9 mouse cellular contexts compared by ENCODE assay signal in the genomic region with DNA sequence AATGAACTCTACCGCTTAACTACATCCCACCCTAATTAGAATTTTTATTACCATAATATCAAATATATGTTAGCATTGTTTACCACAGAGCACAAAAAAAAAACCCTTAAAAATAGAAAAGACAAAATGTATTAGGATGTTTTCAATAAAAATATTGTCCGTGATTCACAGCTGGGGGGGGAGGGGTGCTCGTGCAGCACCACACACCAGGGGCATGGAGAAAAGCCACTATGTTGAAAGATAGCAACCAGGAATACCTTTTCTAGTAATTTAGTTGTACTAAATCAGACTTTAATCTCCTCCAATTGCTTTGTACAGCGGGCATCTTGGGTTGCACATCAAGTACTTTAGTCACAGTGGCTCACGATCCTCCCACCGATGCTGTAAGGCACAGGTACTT. TPM values are rescaled to one million over a fixed set of nuclear protein-coding genes. Genes with fewer than 3 reads are reported as not detected.
DNase-seq lines count a peak whose midpoint lies in the region; ATAC-seq and TF ChIP-seq lines count a peak whose summit lies in the region.
"Had no signal": no experiment of that assay in that cellular context is flagged by ENCODE, and none has a peak within 500 bp of the region (broad histone marks: within the 10 kb centered on the region; RNA-seq: fewer than 3 reads in every experiment).

No protein-coding gene starts in this region.

- H3K27me3 ChIP-seq in embryonic facial prominence, embryonic 12.5 days, result 0 out of 2 replicates have a peak, but pooled peaks cover 2% of the 10 kb centered on the region
- no peaks in the 10 kb centered on the region for H3K27me3 ChIP-seq in hindbrain, embryonic 16.5 days (replicated peaks; ENCODE audit: control insufficient read depth, insufficient read depth, low read length)
- H3K27me3 ChIP-seq in midbrain, postnatal 0 days (ENCODE audit: insufficient read depth, low read length), result no peaks in the 10 kb centered on the region

- H3K9me3 ChIP-seq in embryonic facial prominence, embryonic 12.5 days, result no peaks in the 10 kb centered on the region
- no peaks in the 10 kb centered on the region for H3K9me3 ChIP-seq in hindbrain, embryonic 16.5 days (ENCODE audit: control insufficient read depth, low read length)
- no peaks in the 10 kb centered on the region for H3K9me3 ChIP-seq in midbrain, postnatal 0 days (ENCODE audit: low read length)

- H3K36me3 ChIP-seq in embryonic facial prominence, embryonic 12.5 days, result no peaks in the 10 kb centered on the region
- H3K36me3 ChIP-seq in hindbrain, embryonic 16.5 days (ENCODE audit: control insufficient read depth, insufficient read depth, low read length), result no peaks in the 10 kb centered on the region
- no peaks in the 10 kb centered on the region for H3K36me3 ChIP-seq in midbrain, postnatal 0 days (ENCODE audit: insufficient read depth, low read length)

- 0 out of 2 replicates have a peak overlapping the region, but pooled peaks have one; percentile 82 for H3K9ac ChIP-seq in embryonic facial prominence, embryonic 12.5 days
- no peak overlapping the region for H3K9ac ChIP-seq in hindbrain, embryonic 16.5 days (ENCODE audit: low read depth, low read length)
- peak overlapping the region; percentile 98 for H3K9ac ChIP-seq in midbrain, postnatal 0 days (replicated peaks; ENCODE audit: low read length, poor library complexity, severe bottlenecking)

- 42% methylated on average over 6 of the region's 6 CpGs for WGBS in embryonic facial prominence, embryonic 12.5 days
- 44% methylated on average over 6 of the region's 6 CpGs for WGBS in hindbrain, embryonic 16.5 days
- 29% methylated on average over 6 of the region's 6 CpGs for WGBS in midbrain, postnatal 0 days

- no peak for ATAC-seq in embryonic facial prominence, embryonic 12.5 days (ENCODE audit: insufficient number of reproducible peaks, insufficient read depth, low FRiP score, low TSS enrichment)
- no peak for ATAC-seq in hindbrain, embryonic 16.5 days
- ATAC-seq in midbrain, postnatal 0 days (ENCODE audit: low FRiP score), result no peak

- peaks cover 15% of the 10 kb centered on the region; the same call in 1 of the 2 replicates for H3K4me1 ChIP-seq in embryonic facial prominence, embryonic 12.5 days
- H3K4me1 ChIP-seq in hindbrain, embryonic 16.5 days (ENCODE audit: control insufficient read depth, insufficient read depth, low read depth, low read length), result peaks cover 11% of the 10 kb centered on the region
- H3K4me1 ChIP-seq in midbrain, postnatal 0 days (ENCODE audit: insufficient read depth, low read length), result peaks cover 2% of the 10 kb centered on the region; the same call in 1 of the 2 replicates

- H3K27ac ChIP-seq in layer of hippocampus, adult 2 months, result peak overlapping the region; percentile 96
- no peak overlapping the region for H3K27ac ChIP-seq in embryonic facial prominence, embryonic 12.5 days
- no peak overlapping the region for H3K27ac ChIP-seq in hindbrain, embryonic 16.5 days (ENCODE audit: low read depth, low read length)
- no peak overlapping the region for H3K27ac ChIP-seq in midbrain, postnatal 0 days (ENCODE audit: low read depth, low read length)

- H3K4me2 ChIP-seq in embryonic facial prominence, embryonic 12.5 days (replicated peaks), result peak overlapping the region; percentile 74
- peak overlapping the region; percentile 77 for H3K4me2 ChIP-seq in hindbrain, embryonic 16.5 days (ENCODE audit: low read length)
- peak overlapping the region; percentile 80 for H3K4me2 ChIP-seq in midbrain, postnatal 0 days (ENCODE audit: low read depth, low read length, poor library complexity, severe bottlenecking)

- DNase-seq in layer of hippocampus, adult 2 months (ENCODE audit: low spot score in 2 of 2), result no peak
- no peak for DNase-seq in layer of hippocampus, postnatal 36 days
- DNase-seq in midbrain, postnatal 0 days (ENCODE audit: low spot score), result no peak
- no peak for DNase-seq in gastrocnemius, adult 8-10 months (ENCODE audit: low spot score in 2 of 2)
- DNase-seq in left cerebral cortex, postnatal 10 days (ENCODE audit: extremely low spot score in 1 of 2, low spot score in 2 of 2), result no peak
- DNase-seq in urinary bladder, postnatal 25 days (ENCODE audit: low spot score), result no peak

- TF ChIP-seq CTCF in layer of hippocampus, adult 2 months (conservative IDR thresholded peaks at IDR 0.05), result no peak
- TF ChIP-seq CTCF in midbrain, postnatal 0 days (IDR thresholded peaks at IDR 0.05), result no peak

- H3K4me3 ChIP-seq in layer of hippocampus, adult 2 months, result peak overlapping the region; percentile 80
- peak overlapping the region; percentile 87 for H3K4me3 ChIP-seq in embryonic facial prominence, embryonic 12.5 days
- H3K4me3 ChIP-seq in hindbrain, embryonic 16.5 days (ENCODE audit: low read length), result peak overlapping the region; percentile 72
- H3K4me3 ChIP-seq in midbrain, postnatal 0 days (ENCODE audit: low read depth, low read length), result peak overlapping the region; percentile 94

- intact Hi-C loops in left cerebral cortex, postnatal 10 days (cut with DNase I), result no loop called here

RNA-seq across cellular contexts. Expression of gene Samd15, which starts 0.7 kb away (rescaled TPM):
- 1 to 10 TPM; 3.5 to 4.8 TPM for total RNA-seq in layer of hippocampus, adult 2 months (2021)
- 1 to 10 TPM; 2.7 to 2.9 TPM for total RNA-seq in layer of hippocampus, postnatal 36 days (2021)
- 0.52 and 1.8 TPM in 2 replicates for polyA plus RNA-seq in embryonic facial prominence, embryonic 12.5 days (2016; fragmentation: Nextera tagmentation; extraction: Ambion mirVana)
- polyA plus RNA-seq in hindbrain, embryonic 16.5 days (2015; fragmentation: Nextera tagmentation; extraction: Ambion mirVana), result 1.7 and 1.9 TPM in 2 replicates
- total RNA-seq in midbrain, postnatal 0 days (2014; rRNA removed), result 0.55 and 0.61 TPM in 2 replicates
- polyA plus RNA-seq in midbrain, postnatal 0 days (2015; fragmentation: Nextera tagmentation; extraction: Ambion mirVana), result 1.9 and 3.1 TPM in 2 replicates
- total RNA-seq in gastrocnemius, adult 8-10 months (2022), result not detected
- total RNA-seq in left cerebral cortex, postnatal 10 days (2021), result 1 to 10 TPM; 2.6 to 3.1 TPM

RNA-seq across cellular contexts. Expression of gene Tmed8, which starts 1.5 kb away (rescaled TPM):
- total RNA-seq in layer of hippocampus, adult 2 months (2021), result 10 to 100 TPM; 25.6 to 26.4 TPM
- 10 to 100 TPM; 29.4 to 30.4 TPM for total RNA-seq in layer of hippocampus, postnatal 36 days (2021)
- 3.6 and 3.8 TPM in 2 replicates for polyA plus RNA-seq in embryonic facial prominence, embryonic 12.5 days (2016; fragmentation: Nextera tagmentation; extraction: Ambion mirVana)
- 4.2 and 5.0 TPM in 2 replicates for polyA plus RNA-seq in hindbrain, embryonic 16.5 days (2015; fragmentation: Nextera tagmentation; extraction: Ambion mirVana)
- total RNA-seq in midbrain, postnatal 0 days (2014; rRNA removed), result 17.5 and 19.8 TPM in 2 replicates
- 3.6 and 4.4 TPM in 2 replicates for polyA plus RNA-seq in midbrain, postnatal 0 days (2015; fragmentation: Nextera tagmentation; extraction: Ambion mirVana)
- total RNA-seq in gastrocnemius, adult 8-10 months (2022), result 1 to 10 TPM in 3 of 4 experiments, under 1 TPM in 1; 0.94 to 1.6 (median 1.5) TPM
- 10 to 100 TPM; 27.5 to 29.9 TPM for total RNA-seq in left cerebral cortex, postnatal 10 days (2021)

RNA-seq across cellular contexts. Expression of gene Noxred1, which starts 39.7 kb away (rescaled TPM):
- 1 to 10 TPM; 1.7 to 2.0 TPM for total RNA-seq in layer of hippocampus, adult 2 months (2021)
- total RNA-seq in layer of hippocampus, postnatal 36 days (2021), result 1 to 10 TPM; 2.6 to 3.7 TPM
- polyA plus RNA-seq in embryonic facial prominence, embryonic 12.5 days (2016; fragmentation: Nextera tagmentation; extraction: Ambion mirVana), result 0.77 and 0.89 TPM in 2 replicates
- polyA plus RNA-seq in hindbrain, embryonic 16.5 days (2015; fragmentation: Nextera tagmentation; extraction: Ambion mirVana), result 0.94 and 0.96 TPM in 2 replicates
- 0.88 and 2.2 TPM in 2 replicates for total RNA-seq in midbrain, postnatal 0 days (2014; rRNA removed)
- polyA plus RNA-seq in midbrain, postnatal 0 days (2015; fragmentation: Nextera tagmentation; extraction: Ambion mirVana), result 0.30 and 0.36 TPM in 2 replicates
- total RNA-seq in gastrocnemius, adult 8-10 months (2022), result under 1 TPM; 0.29 to 0.56 (median 0.38) TPM
- under 1 TPM; 0.71 to 0.81 TPM for total RNA-seq in left cerebral cortex, postnatal 10 days (2021)
- polyA plus RNA-seq: adrenal gland, adult 2 months had no signal

RNA-seq across cellular contexts. Expression of gene Pomt2, which starts 51.0 kb away (rescaled TPM):
- 10 to 100 TPM; 16.4 to 16.5 TPM for total RNA-seq in layer of hippocampus, adult 2 months (2021)
- total RNA-seq in layer of hippocampus, postnatal 36 days (2021), result 10 to 100 TPM; 17.5 TPM
- 15.4 and 17.3 TPM in 2 replicates for polyA plus RNA-seq in embryonic facial prominence, embryonic 12.5 days (2016; fragmentation: Nextera tagmentation; extraction: Ambion mirVana)
- polyA plus RNA-seq in hindbrain, embryonic 16.5 days (2015; fragmentation: Nextera tagmentation; extraction: Ambion mirVana), result 15.2 and 16.3 TPM in 2 replicates
- 29.8 and 35.0 TPM in 2 replicates for total RNA-seq in midbrain, postnatal 0 days (2014; rRNA removed)
- polyA plus RNA-seq in midbrain, postnatal 0 days (2015; fragmentation: Nextera tagmentation; extraction: Ambion mirVana), result 13.2 and 13.8 TPM in 2 replicates
- 1 to 10 TPM; 4.2 to 7.0 (median 4.9) TPM for total RNA-seq in gastrocnemius, adult 8-10 months (2022)
- total RNA-seq in left cerebral cortex, postnatal 10 days (2021), result 10 to 100 TPM; 21.0 to 22.8 TPM

RNA-seq across cellular contexts. Expression of gene Gstz1, which starts 51.8 kb away (rescaled TPM):
- total RNA-seq in layer of hippocampus, adult 2 months (2021), result 10 to 100 TPM; 48.7 to 50.9 TPM
- total RNA-seq in layer of hippocampus, postnatal 36 days (2021), result 10 to 100 TPM; 47.3 to 48.1 TPM
- polyA plus RNA-seq in embryonic facial prominence, embryonic 12.5 days (2016; fragmentation: Nextera tagmentation; extraction: Ambion mirVana), result 29.5 and 32.5 TPM in 2 replicates
- polyA plus RNA-seq in hindbrain, embryonic 16.5 days (2015; fragmentation: Nextera tagmentation; extraction: Ambion mirVana), result 26.3 and 33.8 TPM in 2 replicates
- total RNA-seq in midbrain, postnatal 0 days (2014; rRNA removed), result 58.1 and 60.7 TPM in 2 replicates
- 44.9 and 49.3 TPM in 2 replicates for polyA plus RNA-seq in midbrain, postnatal 0 days (2015; fragmentation: Nextera tagmentation; extraction: Ambion mirVana)
- total RNA-seq in gastrocnemius, adult 8-10 months (2022), result 10 to 100 TPM; 32.8 to 41.0 (median 38.3) TPM
- total RNA-seq in left cerebral cortex, postnatal 10 days (2021), result 10 to 100 TPM; 57.8 to 62.2 TPM
